Comparison of ENCODE assay signal across 8 mouse cellular contexts in the genomic region with DNA sequence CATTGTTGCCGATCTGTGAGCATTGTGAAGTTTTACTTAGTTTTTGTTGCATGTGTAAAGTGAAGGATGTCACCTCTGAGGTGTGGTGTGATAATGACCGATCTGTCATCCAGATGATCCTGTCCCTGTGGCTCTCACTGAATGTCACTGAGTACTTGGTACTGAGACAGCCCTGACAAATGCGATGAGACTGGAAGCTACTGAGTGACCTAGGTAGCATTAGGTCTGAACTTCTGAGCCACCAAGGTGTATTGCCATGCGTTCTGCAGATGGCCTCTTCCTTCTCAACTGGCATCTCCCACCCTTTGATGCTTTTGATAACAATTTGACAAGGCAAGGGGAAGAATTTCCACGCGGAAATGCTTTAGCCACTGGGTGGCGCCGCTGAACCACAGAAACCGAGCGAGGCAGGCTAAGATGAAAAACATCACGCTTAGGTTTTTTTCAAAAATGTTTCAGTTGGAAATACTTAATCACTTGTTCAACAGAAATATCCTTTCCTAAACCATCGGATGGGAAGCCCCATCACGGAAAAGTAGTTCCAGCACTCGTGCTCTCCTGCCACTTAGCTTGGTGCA.
A peak's percentile ranks its signal among the peaks of the same experiment; 100 is the strongest.
DNase-seq lines count a peak whose midpoint lies in the region; ATAC-seq lines count a peak whose summit lies in the region.

No protein-coding gene starts in this region.

- H3K9me3 ChIP-seq in hindbrain, embryonic 14.5 days (ENCODE audit: control insufficient read depth, low read length), result no peaks in the 10 kb centered on the region
- no peaks in the 10 kb centered on the region for H3K9me3 ChIP-seq in limb, embryonic 10.5 days (replicated peaks)

- ATAC-seq in hindbrain, embryonic 14.5 days (ENCODE audit: low FRiP score), result peak; percentile 53; the same call in 1 of the 2 replicates
- no peak for ATAC-seq in erythroblast, adult 5-6 weeks (replicated peaks; ENCODE audit: low FRiP score, poor library complexity, severe bottlenecking)

- WGBS in hindbrain, embryonic 14.5 days, result 35% methylated on average over 14 of the region's 14 CpGs
- WGBS in limb, embryonic 10.5 days, result 48% methylated on average over 14 of the region's 14 CpGs

- no peak overlapping the region for H3K4me2 ChIP-seq in hindbrain, embryonic 14.5 days (replicated peaks)

- H3K9ac ChIP-seq in hindbrain, embryonic 14.5 days, result no peak overlapping the region

- no peaks in the 10 kb centered on the region for H3K36me3 ChIP-seq in hindbrain, embryonic 14.5 days (replicated peaks; ENCODE audit: control insufficient read depth, insufficient read depth)
- no peaks in the 10 kb centered on the region for H3K36me3 ChIP-seq in limb, embryonic 10.5 days

- DNase-seq in cerebellum, adult 18-20 months, result peak; percentile 9 to 17
- no peak for DNase-seq in cerebellum, adult 8-10 months
- DNase-seq in 416B (ENCODE audit: low read depth), result peak; percentile 29
- peak; percentile 60 for DNase-seq in embryo, embryonic 10 days (ENCODE audit: low spot score)
- DNase-seq in hindbrain, embryonic 14.5 days (ENCODE audit: low spot score), result peak; percentile 86
- DNase-seq in limb, embryonic 10.5 days (ENCODE audit: low spot score), result peak; percentile 59
- peak; percentile 54 for DNase-seq in ovary, postnatal 14 days (ENCODE audit: low spot score)

- no peaks in the 10 kb centered on the region for H3K27me3 ChIP-seq in hindbrain, embryonic 14.5 days (ENCODE audit: control insufficient read depth, insufficient read depth, low read length)
- no peaks in the 10 kb centered on the region for H3K27me3 ChIP-seq in limb, embryonic 10.5 days (ENCODE audit: low read depth, poor library complexity, severe bottlenecking)

- no peak overlapping the region for H3K4me3 ChIP-seq in hindbrain, embryonic 14.5 days (replicated peaks; ENCODE audit: low read length)
- no peak overlapping the region for H3K4me3 ChIP-seq in limb, embryonic 10.5 days

- H3K4me1 ChIP-seq in hindbrain, embryonic 14.5 days (replicated peaks; ENCODE audit: control insufficient read depth, insufficient read depth, low read length), result no peaks in the 10 kb centered on the region
- no peaks in the 10 kb centered on the region for H3K4me1 ChIP-seq in limb, embryonic 10.5 days

- no peak overlapping the region for H3K27ac ChIP-seq in hindbrain, embryonic 14.5 days
- no peak overlapping the region for H3K27ac ChIP-seq in limb, embryonic 10.5 days
